Mouse (Mus musculus) ES-E14 (cell line): ENCODE data around the gene Babam1. TPM values are rescaled to one million over a fixed set of nuclear protein-coding genes. Genes with fewer than 3 reads are reported as not detected.

ENCODE experiments used
- DNase-seq: peaks from one replicate; pipeline ENCODE4 v3.0.0-alpha.2; 2013; ENCODE audit warnings: low read depth, low spot score
- H3K27ac ChIP-seq: 2 replicates; pipeline ENCODE4 v1.5.1; 2012; ENCODE audit warnings: low read depth, mild to moderate bottlenecking, low read length, moderate library complexity, mixed read lengths; ENCODE audit not compliant: poor library complexity, insufficient read depth, severe bottlenecking
- H3K36me3 ChIP-seq: 2 replicates; pipeline ENCODE4 v1.6.1; 2012; ENCODE audit warnings: mild to moderate bottlenecking, low read length, moderate library complexity, mixed read lengths; ENCODE audit not compliant: control insufficient read depth, poor library complexity, insufficient read depth, severe bottlenecking
- H3K4me1 ChIP-seq, 2 experiments: fragments of 150-350 bp in 1 of 2; sonication (generic) in 1 of 2; 2 replicates each; pipeline ENCODE4 v1.6.1; 2012; ENCODE audit warnings: low read length in 2 of 2, mild to moderate bottlenecking in 1 of 2, mixed read lengths in 1 of 2; ENCODE audit not compliant: control insufficient read depth in 2 of 2, insufficient read depth in 2 of 2, poor library complexity in 1 of 2
- H3K4me3 ChIP-seq, 2 experiments: fragments of 150-350 bp in 1 of 2; sonication (generic) in 1 of 2; 2 replicates each; pipeline ENCODE4 v1.5.1; 2012; ENCODE audit warnings: low read length in 2 of 2, low read depth in 1 of 2, mild to moderate bottlenecking in 1 of 2, mixed read lengths in 1 of 2; ENCODE audit not compliant: insufficient read depth in 1 of 2, poor library complexity in 1 of 2, severe bottlenecking in 1 of 2
- H3K9ac ChIP-seq: 2 replicates; pipeline ENCODE4 v1.6.1; 2012; ENCODE audit warnings: low read depth, mild to moderate bottlenecking, low read length, mixed read lengths; ENCODE audit not compliant: poor library complexity, insufficient read depth, severe bottlenecking
- H3K9me3 ChIP-seq: fragments of 150-350 bp; sonication (generic); 2 replicates; pipeline ENCODE4 v1.6.1; 2012; ENCODE audit warnings: low read depth, mild to moderate bottlenecking, low read length; ENCODE audit not compliant: control insufficient read depth, insufficient read depth
- CHD2 ChIP-seq: IDR thresholded peaks from 2 replicates; pipeline ENCODE4 v1.6.1; 2014; ENCODE audit warnings: mild to moderate bottlenecking, low read depth, low read length, inconsistent platforms
- HCFC1 ChIP-seq: IDR thresholded peaks from 2 replicates; pipeline ENCODE4 v1.6.1; 2012; ENCODE audit warnings: low read length, inconsistent platforms, borderline replicate concordance; ENCODE audit not compliant: insufficient read depth
- MAFK ChIP-seq: IDR thresholded peaks from 2 replicates; pipeline ENCODE4 v1.6.1; 2014; ENCODE audit warnings: mild to moderate bottlenecking, low read depth, low read length, inconsistent platforms; ENCODE audit not compliant: insufficient read depth
- ZC3H11A ChIP-seq: IDR thresholded peaks from 2 replicates; pipeline ENCODE4 v1.6.1; 2012; ENCODE audit warnings: low read depth, mild to moderate bottlenecking, inconsistent platforms, low read length, borderline replicate concordance
- ZNF384 ChIP-seq: IDR thresholded peaks from 2 replicates; pipeline ENCODE4 v1.6.1; 2012; ENCODE audit warnings: low read depth, low read length, inconsistent platforms
- in situ Hi-C, 2 experiments: fragments of 600-800 bp; cut with MboI; formaldehyde crosslinking; loops; one replicate each; pipeline ENCODE4 v1.15.1; 2025; ENCODE audit warnings: low sequenced_read_pairs in 2 of 2, inconsistent platforms in 1 of 2; ENCODE audit not compliant: unreplicated experiment in 2 of 2
- total RNA-seq: library from RNA; depleted of rRNA; stranded (reverse); fragments of 300-350 nt; gene quantifications from 2 replicates; pipeline ENCODE4 v1.2.3, GENCODE M21; 2012; rRNA removed

Babam1 gene
- total RNA-seq, 1 experiment: 47.4 TPM

- no peak overlapping the region for H3K9ac ChIP-seq
- no peaks in the 10 kb centered on the region for H3K9me3 ChIP-seq
- TF ChIP-seq ZC3H11A (no peak), ZNF384 (no peak), HCFC1 (no peak), MAFK (no peak), CHD2 (no peak)
- in situ Hi-C loops: no loop called here
- H3K27ac ChIP-seq: no peak overlapping the region
- H3K36me3 ChIP-seq: no peaks in the 10 kb centered on the region
- H3K4me1 ChIP-seq: no peaks in the 10 kb centered on the region
- H3K4me3 ChIP-seq: no peak overlapping the region
- DNase-seq: no peak
These were observed 54.7 kb downstream of the Babam1 start for GRCm38 (mm10) chr8:71451337-71451736.

GRCm38 (mm10) chr8:71451777-71452176, 55.1 kb downstream of the Babam1 start:
- Histone ChIP-seq H3K4me1 (no peaks in the 10 kb centered on the region; a peak in 1 of 4 replicates), H3K9ac (no peak overlapping the region), H3K27ac (no peak overlapping the region), H3K36me3 (no peaks in the 10 kb centered on the region), H3K9me3 (no peaks in the 10 kb centered on the region), H3K4me3 (no peak overlapping the region)
- DNase-seq: no peak
- TF ChIP-seq ZNF384 (no peak), MAFK (no peak), ZC3H11A (no peak), HCFC1 (no peak), CHD2 (no peak)
- in situ Hi-C loops: no loop called here

GRCm38 (mm10) chr8:71452669-71453068, 56.0 kb downstream of the Babam1 start:
- Histone ChIP-seq H3K9me3 (no peaks in the 10 kb centered on the region), H3K4me1 (peaks cover 0 to 5% of the 10 kb centered on the region in 2 experiments; a peak in 3 of 4 replicates), H3K4me3 (no peak overlapping the region), H3K9ac (no peak overlapping the region), H3K36me3 (no peaks in the 10 kb centered on the region), H3K27ac (no peak overlapping the region)
- TF ChIP-seq ZNF384: no peak
- no peak for TF ChIP-seq MAFK
- no peak for TF ChIP-seq CHD2
- in situ Hi-C loops: no loop called here
- DNase-seq: no peak

Other genes starting within 250 kb of the Babam1 start
- 32.1 and 36.1 TPM in 2 replicates for gene Myo9b, start 124.1 kb upstream of the Babam1 start, total RNA-seq
- 26.3 and 39.3 TPM in 2 replicates for gene Haus8, start 123.9 kb upstream of the Babam1 start, total RNA-seq
- 112 and 144 TPM in 2 replicates for gene Use1, start 30.0 kb upstream of the Babam1 start, total RNA-seq
- gene Ocel1, start 25.6 kb upstream of the Babam1 start, total RNA-seq: 7.4 and 9.4 TPM in 2 replicates
- gene Nr2f6, start 14.9 kb upstream of the Babam1 start, total RNA-seq: 52.8 and 63.1 TPM in 2 replicates
- 2.0 and 2.4 TPM in 2 replicates for gene Ushbp1, start 1.1 kb upstream of the Babam1 start, total RNA-seq
- gene Ankle1, start 9.1 kb downstream of the Babam1 start, total RNA-seq: 28.9 and 44.5 TPM in 2 replicates
- 11.7 and 12.2 TPM in 2 replicates for gene Abhd8, start 66.8 kb downstream of the Babam1 start, total RNA-seq
- 135 and 148 TPM in 2 replicates for gene Mrpl34, start 68.1 kb downstream of the Babam1 start, total RNA-seq
- gene Dda1, start 72.3 kb downstream of the Babam1 start, total RNA-seq: 60.5 and 65.1 TPM in 2 replicates
- gene Ano8, start 89.1 kb downstream of the Babam1 start, total RNA-seq: 10.6 and 22.3 TPM in 2 replicates
- gene Gtpbp3, start 91.2 kb downstream of the Babam1 start, total RNA-seq: 60.4 and 63.8 TPM in 2 replicates
- 2.0 and 2.5 TPM in 2 replicates for gene Plvap, start 114.9 kb downstream of the Babam1 start, total RNA-seq
- 2.4 and 2.6 TPM in 2 replicates for gene Ccdc194, start 128.8 kb downstream of the Babam1 start, total RNA-seq
- 135 and 207 TPM in 2 replicates for gene Bst2, start 140.6 kb downstream of the Babam1 start, total RNA-seq
- gene Mvb12a, start 146.1 kb downstream of the Babam1 start, total RNA-seq: 50.4 and 58.8 TPM in 2 replicates
- 0.18 and 0.58 TPM in 2 replicates for gene Tmem221, start 162.0 kb downstream of the Babam1 start, total RNA-seq
- not detected in 2 replicates for gene Nxnl1, start 169.7 kb downstream of the Babam1 start, total RNA-seq
- 24.5 and 45.9 TPM in 2 replicates for gene Slc27a1, start 172.0 kb downstream of the Babam1 start, total RNA-seq
- 95.6 and 124 TPM in 2 replicates for gene Pgls, start 195.3 kb downstream of the Babam1 start, total RNA-seq
- gene Fam129c, start 200.8 kb downstream of the Babam1 start, total RNA-seq: 9.0 and 15.2 TPM in 2 replicates
- 126 and 186 TPM in 2 replicates for gene Colgalt1, start 214.1 kb downstream of the Babam1 start, total RNA-seq